ENCODE assay signal across 9 mouse cellular contexts in genomic region chr19:8663911-8664421, GRCm38 (mm10). TPM values are rescaled to one million over a fixed set of nuclear protein-coding genes. Genes with fewer than 3 reads are reported as not detected.
DNase-seq lines count a peak whose midpoint lies in the region; ATAC-seq lines count a peak whose summit lies in the region.
"Had no signal": no experiment of that assay in that cellular context is flagged by ENCODE, and none has a peak within 500 bp of the region (broad histone marks: within the 10 kb centered on the region; RNA-seq: fewer than 3 reads in every experiment).

No protein-coding gene starts in this region.

- no peak overlapping the region for H3K27ac ChIP-seq in hindbrain, embryonic 16.5 days (ENCODE audit: low read depth, low read length)
- no peak overlapping the region for H3K27ac ChIP-seq in limb, embryonic 11.5 days (replicated peaks; ENCODE audit: low read depth, low read length)
- H3K27ac ChIP-seq: liver, embryonic 15.5 days had no signal

- H3K9me3 ChIP-seq in hindbrain, embryonic 16.5 days (ENCODE audit: control insufficient read depth, low read length), result no peaks in the 10 kb centered on the region
- no peaks in the 10 kb centered on the region for H3K9me3 ChIP-seq in limb, embryonic 11.5 days (ENCODE audit: control insufficient read depth, low read length)
- H3K9me3 ChIP-seq: liver, embryonic 15.5 days had no signal

- ATAC-seq in cerebellum, adult (ENCODE audit: insufficient number of reproducible peaks, low FRiP score, low TSS enrichment), result no peak
- ATAC-seq in hindbrain, embryonic 16.5 days, result peak; percentile 35; the same call in 1 of the 2 replicates
- no peak for ATAC-seq in limb, embryonic 11.5 days (ENCODE audit: insufficient number of reproducible peaks, low FRiP score, low TSS enrichment, low read depth)

- 43% methylated on average over 8 of the region's 10 CpGs for whole genome bisulfite sequencing in hindbrain, embryonic 16.5 days
- 51% methylated on average over 10 of the region's 10 CpGs for WGBS in limb, embryonic 11.5 days

- DNase-seq in cerebellum, postnatal 10 days, result peak; percentile 31 to 46
- DNase-seq in brain, adult 2 months (ENCODE audit: low read depth, low spot score), result peak; percentile 84
- DNase-seq in limb, embryonic 11.5 days (ENCODE audit: low spot score), result no peak
- no peak for DNase-seq in urinary bladder, postnatal 10 days (ENCODE audit: low spot score)
- no peak for DNase-seq in cerebellum, postnatal 36 days
- DNase-seq in thymus, postnatal 25 days, result no peak

- H3K4me2 ChIP-seq in hindbrain, embryonic 16.5 days (ENCODE audit: low read length), result peak overlapping the region; percentile 30
- H3K4me2 ChIP-seq in limb, embryonic 11.5 days (ENCODE audit: low read depth, severe bottlenecking), result 0 out of 2 replicates have a peak overlapping the region, but pooled peaks have one; percentile 1
- H3K4me2 ChIP-seq: liver, embryonic 15.5 days had no signal

- H3K36me3 ChIP-seq in hindbrain, embryonic 16.5 days (ENCODE audit: control insufficient read depth, insufficient read depth, low read length), result no peaks in the 10 kb centered on the region
- H3K36me3 ChIP-seq in limb, embryonic 11.5 days (ENCODE audit: control insufficient read depth, insufficient read depth, low read length), result no peaks in the 10 kb centered on the region
- H3K36me3 ChIP-seq: liver, embryonic 15.5 days had no signal

- no peak overlapping the region for H3K4me3 ChIP-seq in hindbrain, embryonic 16.5 days (ENCODE audit: low read length)
- no peak overlapping the region for H3K4me3 ChIP-seq in limb, embryonic 11.5 days (ENCODE audit: low read depth, low read length)
- H3K4me3 ChIP-seq: liver, embryonic 15.5 days had no signal

- peak overlapping the region; percentile 36; the same call in 1 of the 2 replicates for H3K9ac ChIP-seq in hindbrain, embryonic 16.5 days (ENCODE audit: low read depth, low read length)
- no peak overlapping the region for H3K9ac ChIP-seq in limb, embryonic 11.5 days (ENCODE audit: low read length)
- H3K9ac ChIP-seq: liver, embryonic 15.5 days had no signal

- no peaks in the 10 kb centered on the region for H3K27me3 ChIP-seq in hindbrain, embryonic 16.5 days (replicated peaks; ENCODE audit: control insufficient read depth, insufficient read depth, low read length)
- H3K27me3 ChIP-seq in limb, embryonic 11.5 days (ENCODE audit: control insufficient read depth, insufficient read depth, low read length), result no peaks in the 10 kb centered on the region

- peaks cover 10% of the 10 kb centered on the region for H3K4me1 ChIP-seq in hindbrain, embryonic 16.5 days (ENCODE audit: control insufficient read depth, insufficient read depth, low read depth, low read length)
- 0 out of 2 replicates have a peak, but pooled peaks cover 2% of the 10 kb centered on the region for H3K4me1 ChIP-seq in limb, embryonic 11.5 days (ENCODE audit: control insufficient read depth, insufficient read depth, low read length)

RNA-seq across cellular contexts. Expression of gene Chrm1, which starts 0.4 kb away (rescaled TPM):
- polyA plus RNA-seq in hindbrain, embryonic 16.5 days (2015; fragmentation: Nextera tagmentation; extraction: Ambion mirVana), result 0.66 and 0.72 TPM in 2 replicates
- polyA plus RNA-seq in limb, embryonic 11.5 days (2014; fragmentation: Nextera tagmentation; extraction: Ambion mirVana), result 0.15 and 0.27 TPM in 2 replicates

RNA-seq across cellular contexts. Expression of gene Slc22a6, which starts 46.1 kb away (rescaled TPM):
- 8.7 and 14.9 TPM in 2 replicates for polyA plus RNA-seq in hindbrain, embryonic 16.5 days (2015; fragmentation: Nextera tagmentation; extraction: Ambion mirVana)
- not detected in 2 replicates for polyA plus RNA-seq in limb, embryonic 11.5 days (2014; fragmentation: Nextera tagmentation; extraction: Ambion mirVana)

RNA-seq across cellular contexts. Expression of gene Slc3a2, which starts 59.2 kb away (rescaled TPM):
- polyA plus RNA-seq in hindbrain, embryonic 16.5 days (2015; fragmentation: Nextera tagmentation; extraction: Ambion mirVana), result 183 and 191 TPM in 2 replicates
- polyA plus RNA-seq in limb, embryonic 11.5 days (2014; fragmentation: Nextera tagmentation; extraction: Ambion mirVana), result 108 and 114 TPM in 2 replicates

Comparison
In these comparisons a context has a peak if more than half of its experiments do, and no peak if none do; other contexts are left out.
1. DNase-seq: peak in cerebellum, postnatal 10 days (2 of 2) and brain, adult 2 months (single experiment); none in limb, embryonic 11.5 days (single experiment), urinary bladder, postnatal 10 days (single experiment), cerebellum, postnatal 36 days (0 of 2) and thymus, postnatal 25 days (single experiment).